Mouse (Mus musculus) G1E (cell line): ENCODE measurements at regions not wholly inside any gene's neighbourhood (a gene's known extent, or its start where the extent isn't known, plus 50 kb on each side); places are given as distances from the start of the nearest gene placed in this dataset.

Experiments
- ATAC-seq: 2 replicates; pipeline ENCODE4 v1.8.0; 2016; ENCODE audit warnings: mild to moderate bottlenecking; ENCODE audit not compliant: insufficient number of reproducible peaks, poor library complexity, low FRiP score, severe bottlenecking; ENCODE audit errors: extremely low read depth
- DNase-seq: peaks from one replicate; pipeline ENCODE4 v3.0.0; 2012; ENCODE audit warnings: low spot score
- H3K27me3 ChIP-seq: 2 replicates; pipeline ENCODE4 v1.6.1; 2012; ENCODE audit warnings: mild to moderate bottlenecking, low read length, inconsistent platforms; ENCODE audit not compliant: insufficient read depth
- H3K36me3 ChIP-seq: replicated peaks from 2 replicates; pipeline ENCODE3; 2012; ENCODE audit warnings: mild to moderate bottlenecking, inconsistent platforms
- H3K4me1 ChIP-seq: 2 replicates; pipeline ENCODE4 v1.6.1; 2012; ENCODE audit warnings: low read depth, low read length, inconsistent platforms, mixed read lengths; ENCODE audit not compliant: insufficient read depth
- H3K4me3 ChIP-seq: 2 replicates; pipeline ENCODE4 v1.5.1; 2012; ENCODE audit warnings: low read depth, mild to moderate bottlenecking, inconsistent platforms, low read length, moderate library complexity, mixed read lengths
- H3K9me3 ChIP-seq: replicated peaks from 2 replicates; pipeline ENCODE4 v1.6.1; 2012; ENCODE audit warnings: inconsistent platforms
- CTCF ChIP-seq: IDR thresholded peaks from 2 replicates; pipeline ENCODE4 v1.5.1; 2012; ENCODE audit warnings: low read depth, low read length, inconsistent platforms, mixed read lengths
- GATA1 ChIP-seq: IDR thresholded peaks from 2 replicates; pipeline ENCODE4 v1.6.1; 2012; ENCODE audit warnings: borderline replicate concordance, low read length, inconsistent platforms, mixed read lengths
- GATA2 ChIP-seq: IDR thresholded peaks from 2 replicates; pipeline ENCODE4 v1.6.1; 2012; ENCODE audit warnings: low read depth, low read length, inconsistent platforms, borderline replicate concordance
- POLR2AphosphoS5 ChIP-seq: IDR thresholded peaks from 2 replicates; pipeline ENCODE4 v1.6.1; 2012; ENCODE audit warnings: low read depth, low read length, inconsistent platforms; ENCODE audit not compliant: insufficient replicate concordance
- TAL1 ChIP-seq: conservative IDR thresholded peaks from 2 replicates; pipeline ENCODE4 v1.6.1; 2012; ENCODE audit warnings: low read depth, low read length, inconsistent platforms, mixed read lengths

DNA sequence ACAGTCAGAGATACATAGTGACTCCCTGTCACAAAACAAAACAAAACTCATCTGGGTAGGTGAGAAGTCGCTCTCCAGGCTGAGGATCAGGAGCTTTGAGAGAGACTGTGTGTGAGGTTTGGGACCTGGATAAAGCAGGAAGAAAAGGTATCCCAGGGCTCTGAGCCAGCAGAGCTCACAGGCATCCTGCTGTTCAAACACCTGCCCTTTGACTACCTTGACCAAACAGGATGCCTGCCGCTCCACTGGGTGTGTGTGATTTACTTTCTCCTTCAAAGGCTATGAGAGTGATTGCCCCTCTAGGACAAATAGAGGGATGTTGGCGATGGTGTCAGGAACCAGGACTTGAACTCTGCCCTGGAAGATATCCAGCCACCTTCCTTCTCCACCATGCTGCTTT lies 674.3 kb downstream of the Zfp706 start:
- TF ChIP-seq TAL1 = no peak
- no peak for TF ChIP-seq GATA2
- no peak for TF ChIP-seq CTCF
- TF ChIP-seq GATA1 = no peak
- TF ChIP-seq POLR2AphosphoS5 = no peak
- no peaks in the 10 kb centered on the region for H3K9me3 ChIP-seq
- no peak overlapping the region for H3K4me3 ChIP-seq
- no peaks in the 10 kb centered on the region for H3K4me1 ChIP-seq
- no peaks in the 10 kb centered on the region for H3K36me3 ChIP-seq
- H3K27me3 ChIP-seq = peaks cover 8% of the 10 kb centered on the region
- no peak for DNase-seq
- ATAC-seq = no peak
